Mouse (Mus musculus) urinary bladder, postnatal 36 days (tissue): ENCODE data around the gene Lrrc25.

Experiments
- DNase-seq, 2 experiments: peaks; one replicate each; pipeline ENCODE4 v3.0.0; 2022; ENCODE audit warnings: low spot score in 2 of 2, mixed read lengths in 1 of 2

The Lrrc25 gene

GRCm38 (mm10) chr8:70599507-70600290, 16.3 kb upstream of the Lrrc25 start:
- DNase-seq: no peak

- DNase-seq: no peak
Measured at GRCm38 (mm10) chr8:70600473-70601270, 15.3 kb upstream of the Lrrc25 start.

- DNase-seq: peak in 1 of 2 experiments; percentile 65
Measured at GRCm38 (mm10) chr8:70601271-70601649, 14.7 kb upstream of the Lrrc25 start.

GRCm38 (mm10) chr8:70602139-70602811, 13.7 kb upstream of the Lrrc25 start:
- DNase-seq: no peak

- no peak for DNase-seq
Measured at GRCm38 (mm10) chr8:70604558-70604957, 11.4 kb upstream of the Lrrc25 start.

- DNase-seq: no peak
Measured at GRCm38 (mm10) chr8:70605871-70606779, 9.8 kb upstream of the Lrrc25 start.

GRCm38 (mm10) chr8:70606780-70607602, 9.0 kb upstream of the Lrrc25 start:
- DNase-seq: no peak

- no peak for DNase-seq
Measured at GRCm38 (mm10) chr8:70607603-70607897, 8.4 kb upstream of the Lrrc25 start.

GRCm38 (mm10) chr8:70607898-70608748, 7.8 kb upstream of the Lrrc25 start:
- DNase-seq: no peak

GRCm38 (mm10) chr8:70608749-70609367, 7.1 kb upstream of the Lrrc25 start, which contains the start of gene Ssbp4:
TSS of gene Ssbp4 (minus strand) at chr8:70608872.
- DNase-seq: no peak

GRCm38 (mm10) chr8:70609368-70609848, 6.5 kb upstream of the Lrrc25 start:
- peak; percentile 78 to 89 for DNase-seq

- peak; percentile 83 to 91 for DNase-seq
Measured at GRCm38 (mm10) chr8:70609849-70610795, 5.8 kb upstream of the Lrrc25 start.

- DNase-seq: peak; percentile 79 to 85
Measured at GRCm38 (mm10) chr8:70610796-70611771, 4.9 kb upstream of the Lrrc25 start.

- DNase-seq: peak; percentile 82 to 87
Measured at GRCm38 (mm10) chr8:70611849-70612248, 4.1 kb upstream of the Lrrc25 start.

GRCm38 (mm10) chr8:70613763-70614162, 2.2 kb upstream of the Lrrc25 start:
- DNase-seq: no peak

GRCm38 (mm10) chr8:70614469-70614868, 1.5 kb upstream of the Lrrc25 start:
- DNase-seq: no peak

GRCm38 (mm10) chr8:70615281-70615680, 674 bp upstream of the Lrrc25 start:
- no peak for DNase-seq
